Mouse (Mus musculus) megakaryocyte, embryonic 14.5 days (primary cell): Measurements from ENCODE around the gene Gm4553.

Experiments used
- FLI1 ChIP-seq: IDR thresholded peaks from 2 replicates; pipeline ENCODE4 v1.6.1; 2012; ENCODE audit warnings: low read length, inconsistent platforms, mixed read lengths
- GATA1 ChIP-seq: IDR thresholded peaks from 3 replicates; pipeline ENCODE4 v1.6.1; 2012; ENCODE audit warnings: mixed read lengths, low read length, inconsistent platforms, borderline replicate concordance

- TF ChIP-seq GATA1 (no peak), FLI1 (no peak)
Observed at GRCm38 (mm10) chr7:142190289-142190688, 24.8 kb upstream of the Gm4553 start, which contains the start of gene Gm10153.
